Mouse (Mus musculus): Measurements from ENCODE around the gene Hes1. TPM values are rescaled to one million over a fixed set of nuclear protein-coding genes. Genes with fewer than 3 reads are reported as not detected.

The Hes1 gene
- polyA plus RNA-seq, 1 experiment, result 22.4 TPM

DNA sequence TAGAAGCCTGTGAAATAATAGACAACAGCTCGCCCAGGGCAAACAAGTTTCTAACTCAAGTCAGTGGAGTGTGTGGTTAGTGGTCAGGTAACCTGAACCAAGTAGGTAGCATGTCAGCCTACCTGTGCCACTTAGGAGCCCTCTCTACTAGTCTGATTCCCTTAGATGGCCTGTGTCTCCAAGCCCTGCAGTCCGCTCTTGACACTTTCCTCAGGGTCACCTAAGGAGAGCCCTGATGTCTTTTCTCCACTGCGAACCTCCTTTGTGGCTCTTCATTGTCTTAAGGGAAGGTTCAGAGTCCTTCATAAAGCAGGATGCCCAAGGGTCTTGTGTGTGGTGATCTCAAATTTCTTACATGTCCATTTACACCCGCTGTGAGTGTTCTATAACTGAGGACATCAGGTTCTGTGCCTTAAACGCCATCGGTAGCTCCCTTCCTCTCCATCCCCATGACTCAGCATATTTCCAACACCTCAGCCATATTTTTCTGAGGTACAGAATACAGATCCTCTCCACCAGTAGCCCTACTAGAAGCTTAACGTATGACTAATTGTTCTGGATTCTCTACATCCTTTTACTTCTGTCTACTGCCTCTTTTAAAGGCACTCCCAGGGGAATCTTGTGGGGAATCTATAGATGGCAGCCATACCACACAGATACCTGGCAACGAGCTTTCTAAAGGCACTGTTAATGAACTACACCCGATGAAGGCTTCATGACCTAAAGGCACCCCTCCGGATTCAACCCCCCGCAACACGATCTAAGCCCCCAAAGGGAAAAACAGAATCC lies 1.7 kb upstream of the Hes1 start:
- DNase-seq, result no peak
- peaks cover 9% of the 10 kb centered on the region; the same call in 1 of the 2 replicates for H3K27me3 ChIP-seq (ENCODE audit: control insufficient read depth, insufficient read depth, low read length)
- no peaks in the 10 kb centered on the region for H3K4me1 ChIP-seq (ENCODE audit: control insufficient read depth, insufficient read depth, low read length)
- no peak overlapping the region for H3K4me3 ChIP-seq (replicated peaks; ENCODE audit: insufficient read depth, low read depth, low read length)
- WGBS, result 46% methylated on average over 12 of the region's 12 CpGs
- no peak overlapping the region for H3K27ac ChIP-seq (ENCODE audit: insufficient read depth, low read length)
- TF ChIP-seq CTCF (IDR thresholded peaks at IDR 0.05; ENCODE audit: borderline replicate concordance, insufficient read depth, low read depth, low read length), result no peak

DNA sequence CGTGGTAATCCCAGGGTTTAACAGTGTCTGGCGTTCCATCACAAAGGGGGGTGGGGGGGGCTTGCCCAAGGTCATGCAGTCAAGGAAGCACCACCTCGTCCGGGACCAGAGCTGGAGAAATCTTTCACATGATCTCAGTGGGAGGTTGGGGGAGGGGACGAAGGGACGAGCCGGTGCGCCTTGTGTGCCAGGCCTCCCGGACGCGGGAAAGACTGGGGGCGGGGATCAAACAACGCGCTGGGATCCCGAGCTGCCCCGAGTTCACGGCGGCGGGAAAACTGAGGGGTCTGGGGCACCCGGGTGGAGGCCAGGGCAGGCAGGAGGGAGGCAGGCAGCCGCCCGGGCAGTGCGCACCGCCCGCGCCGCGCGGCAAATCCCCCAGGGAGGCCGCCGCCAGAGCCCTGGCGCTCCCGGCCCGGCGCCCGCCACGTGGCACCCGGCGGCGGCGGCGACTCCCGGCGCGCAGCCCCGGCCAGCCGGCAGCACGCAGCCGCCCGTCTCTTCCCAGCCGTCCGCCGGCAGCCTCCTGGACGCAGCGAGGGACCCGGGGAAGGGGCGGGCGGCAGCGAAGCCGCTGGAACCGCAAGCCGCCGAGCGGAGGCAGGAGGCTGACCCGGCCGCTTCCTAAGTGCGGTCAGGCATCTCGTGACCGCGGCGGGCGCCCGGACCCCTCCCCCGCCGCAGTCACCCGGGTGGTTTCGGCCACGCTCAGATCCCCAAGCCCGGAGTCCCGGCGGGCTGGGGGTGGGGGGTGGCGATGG lies 883 bp upstream of the Hes1 start:
- Histone ChIP-seq H3K27ac (ENCODE audit: insufficient read depth, low read length) (no peak overlapping the region), H3K27me3 (ENCODE audit: control insufficient read depth, insufficient read depth, low read length) (peaks cover 9% of the 10 kb centered on the region; the same call in 1 of the 2 replicates), H3K4me1 (ENCODE audit: control insufficient read depth, insufficient read depth, low read length) (no peaks in the 10 kb centered on the region), H3K4me3 (replicated peaks; ENCODE audit: insufficient read depth, low read depth, low read length) (peak overlapping the region; percentile 57)
- WGBS, result under 1% methylated on average over 80 of the region's 82 CpGs
- TF ChIP-seq CTCF (IDR thresholded peaks at IDR 0.05; ENCODE audit: borderline replicate concordance, insufficient read depth, low read depth, low read length) (no peak), POLR2A (IDR thresholded peaks at IDR 0.05; ENCODE audit: borderline replicate concordance, insufficient read depth, low read length) (no peak)
- DNase-seq, result peak; percentile 36 to 49

DNA sequence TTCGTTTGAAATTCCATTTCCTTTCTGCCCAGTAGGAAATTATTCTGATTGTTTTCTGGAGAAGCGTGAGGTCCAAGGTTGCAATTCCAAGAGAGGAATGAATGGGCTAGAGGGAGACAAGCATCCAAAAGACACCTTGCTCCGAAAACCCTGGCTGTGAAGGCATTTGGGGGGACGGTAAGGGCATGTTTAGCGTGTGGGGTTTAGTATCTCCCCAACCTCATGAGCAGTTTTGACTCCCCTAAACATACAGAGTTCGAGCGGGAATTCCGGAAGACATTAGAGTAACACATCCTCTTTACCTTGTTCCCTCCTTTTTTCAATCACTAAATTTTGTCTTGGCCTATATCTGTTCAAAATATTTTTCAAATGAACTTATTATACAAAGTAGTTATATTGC lies 429 bp downstream of the Hes1 start:
- H3K27me3 ChIP-seq (ENCODE audit: control insufficient read depth, insufficient read depth, low read length), result peaks cover 11% of the 10 kb centered on the region; the same call in 1 of the 2 replicates

DNA sequence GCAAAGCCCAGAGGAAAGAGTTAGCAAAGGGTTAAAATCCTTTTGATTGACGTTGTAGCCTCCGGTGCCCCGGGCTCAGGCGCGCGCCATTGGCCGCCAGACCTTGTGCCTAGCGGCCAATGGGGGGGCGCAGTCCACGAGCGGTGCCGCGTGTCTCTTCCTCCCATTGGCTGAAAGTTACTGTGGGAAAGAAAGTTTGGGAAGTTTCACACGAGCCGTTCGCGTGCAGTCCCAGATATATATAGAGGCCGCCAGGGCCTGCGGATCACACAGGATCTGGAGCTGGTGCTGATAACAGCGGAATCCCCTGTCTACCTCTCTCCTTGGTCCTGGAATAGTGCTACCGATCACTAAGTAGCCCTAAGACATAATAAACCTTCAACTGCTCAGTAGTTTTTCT lies 893 bp downstream of the Hes1 start:
- H3K4me1 ChIP-seq (ENCODE audit: control insufficient read depth, insufficient read depth, low read length), result no peaks in the 10 kb centered on the region
- H3K27me3 ChIP-seq (ENCODE audit: control insufficient read depth, insufficient read depth, low read length), result peaks cover 11% of the 10 kb centered on the region; the same call in 1 of the 2 replicates
- peak; percentile 69 to 73 for DNase-seq
- no peak for TF ChIP-seq POLR2A (IDR thresholded peaks at IDR 0.05; ENCODE audit: borderline replicate concordance, insufficient read depth, low read length)
- no peak for TF ChIP-seq CTCF (IDR thresholded peaks at IDR 0.05; ENCODE audit: borderline replicate concordance, insufficient read depth, low read depth, low read length)
- peak overlapping the region; percentile 29 for H3K4me3 ChIP-seq (replicated peaks; ENCODE audit: insufficient read depth, low read depth, low read length)
- no peak overlapping the region for H3K27ac ChIP-seq (ENCODE audit: insufficient read depth, low read length)
- WGBS, result 3% methylated on average over 21 of the region's 21 CpGs

More for the DNA sequence above, 429 bp downstream of the Hes1 start:
- H3K27ac ChIP-seq (ENCODE audit: insufficient read depth, low read length), result no peak overlapping the region; the same call in 1 of the 2 replicates
- no peak for TF ChIP-seq CTCF (IDR thresholded peaks at IDR 0.05; ENCODE audit: borderline replicate concordance, insufficient read depth, low read depth, low read length)
- TF ChIP-seq POLR2A (IDR thresholded peaks at IDR 0.05; ENCODE audit: borderline replicate concordance, insufficient read depth, low read length), result no peak
- no peak for DNase-seq
- H3K4me1 ChIP-seq (ENCODE audit: control insufficient read depth, insufficient read depth, low read length), result no peaks in the 10 kb centered on the region
- H3K4me3 ChIP-seq (replicated peaks; ENCODE audit: insufficient read depth, low read depth, low read length), result peak overlapping the region; percentile 57
- 5% methylated on average over 8 of the region's 8 CpGs for WGBS

DNA sequence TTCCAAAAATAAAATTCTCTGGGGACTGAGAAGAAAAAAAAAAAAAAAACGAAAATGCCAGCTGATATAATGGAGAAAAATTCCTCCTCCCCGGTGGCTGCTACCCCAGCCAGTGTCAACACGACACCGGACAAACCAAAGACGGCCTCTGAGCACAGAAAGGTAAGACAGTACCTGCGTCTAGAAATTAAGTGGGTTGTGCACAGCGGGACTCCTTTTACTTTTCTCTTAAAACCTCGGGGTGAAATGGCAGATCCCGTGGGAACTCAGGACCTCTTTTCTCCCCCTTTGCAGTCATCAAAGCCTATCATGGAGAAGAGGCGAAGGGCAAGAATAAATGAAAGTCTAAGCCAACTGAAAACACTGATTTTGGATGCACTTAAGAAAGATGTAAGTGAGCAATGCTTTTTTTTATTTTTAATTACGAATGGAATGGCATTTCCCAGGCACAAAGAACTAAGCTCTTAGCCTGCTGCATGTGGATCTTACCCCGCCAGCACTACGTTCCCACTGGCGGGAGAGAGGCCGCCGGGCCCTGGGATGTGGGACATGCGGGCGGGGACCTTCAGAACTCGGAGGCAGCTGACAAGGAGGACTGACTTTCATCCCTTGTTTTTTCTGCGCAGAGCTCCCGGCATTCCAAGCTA lies 1.5 kb downstream of the Hes1 start:
- Histone ChIP-seq H3K4me1 (ENCODE audit: control insufficient read depth, insufficient read depth, low read length) (no peaks in the 10 kb centered on the region), H3K4me3 (replicated peaks; ENCODE audit: insufficient read depth, low read depth, low read length) (peak overlapping the region; percentile 54), H3K27me3 (ENCODE audit: control insufficient read depth, insufficient read depth, low read length) (peaks cover 11% of the 10 kb centered on the region; the same call in 1 of the 2 replicates), H3K27ac (ENCODE audit: insufficient read depth, low read length) (peak overlapping the region; percentile 63; the same call in 1 of the 2 replicates)
- WGBS, result 4% methylated on average over 21 of the region's 21 CpGs
- DNase-seq, result peak in 1 of 2 experiments; percentile 25
- no peak for TF ChIP-seq CTCF (IDR thresholded peaks at IDR 0.05; ENCODE audit: borderline replicate concordance, insufficient read depth, low read depth, low read length)
- TF ChIP-seq POLR2A (IDR thresholded peaks at IDR 0.05; ENCODE audit: borderline replicate concordance, insufficient read depth, low read length), result no peak

DNA sequence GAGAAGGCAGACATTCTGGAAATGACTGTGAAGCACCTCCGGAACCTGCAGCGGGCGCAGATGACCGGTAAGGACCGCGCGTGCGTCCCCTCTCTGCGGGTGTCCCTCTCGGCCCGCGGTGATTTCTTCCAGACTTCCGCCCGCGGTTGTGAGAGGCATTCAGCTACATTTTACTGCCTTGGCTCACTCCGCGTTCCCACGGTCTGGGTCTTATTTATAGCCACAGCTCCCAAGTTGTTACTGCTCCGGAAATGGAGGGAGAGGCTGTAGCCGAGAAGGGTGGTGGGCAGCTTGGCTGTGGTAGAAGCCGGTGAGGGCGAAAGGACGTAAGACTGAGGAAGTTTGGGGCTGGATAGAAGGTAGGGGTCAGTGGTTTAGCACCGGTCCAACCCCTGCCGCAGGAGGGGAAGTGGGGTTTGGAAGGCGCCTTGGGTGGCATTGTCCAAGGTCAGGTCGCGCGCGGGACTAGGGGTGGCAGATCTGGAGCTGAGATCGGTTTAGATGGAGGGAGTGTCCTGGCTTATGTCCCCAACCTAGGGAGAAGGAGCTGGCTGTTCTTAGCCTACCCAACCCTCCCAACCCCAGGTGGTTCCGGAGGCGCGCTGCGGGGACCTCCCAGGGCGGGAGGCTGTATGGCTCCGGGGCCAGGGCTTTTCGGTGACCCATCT lies 2.1 kb downstream of the Hes1 start:
- no peaks in the 10 kb centered on the region for H3K4me1 ChIP-seq (ENCODE audit: control insufficient read depth, insufficient read depth, low read length)
- H3K4me3 ChIP-seq (replicated peaks; ENCODE audit: insufficient read depth, low read depth, low read length), result peak overlapping the region; percentile 54
- H3K27me3 ChIP-seq (ENCODE audit: control insufficient read depth, insufficient read depth, low read length), result peaks cover 11% of the 10 kb centered on the region; the same call in 1 of the 2 replicates
- H3K27ac ChIP-seq (ENCODE audit: insufficient read depth, low read length), result peak overlapping the region; percentile 63
- peak; percentile 27; the same call in 1 of the 2 replicates for TF ChIP-seq POLR2A (IDR thresholded peaks at IDR 0.05; ENCODE audit: borderline replicate concordance, insufficient read depth, low read length)
- TF ChIP-seq CTCF (IDR thresholded peaks at IDR 0.05; ENCODE audit: borderline replicate concordance, insufficient read depth, low read depth, low read length), result no peak
- WGBS, result 1% methylated on average over 38 of the region's 38 CpGs
- DNase-seq, result peak; percentile 68 to 74

DNA sequence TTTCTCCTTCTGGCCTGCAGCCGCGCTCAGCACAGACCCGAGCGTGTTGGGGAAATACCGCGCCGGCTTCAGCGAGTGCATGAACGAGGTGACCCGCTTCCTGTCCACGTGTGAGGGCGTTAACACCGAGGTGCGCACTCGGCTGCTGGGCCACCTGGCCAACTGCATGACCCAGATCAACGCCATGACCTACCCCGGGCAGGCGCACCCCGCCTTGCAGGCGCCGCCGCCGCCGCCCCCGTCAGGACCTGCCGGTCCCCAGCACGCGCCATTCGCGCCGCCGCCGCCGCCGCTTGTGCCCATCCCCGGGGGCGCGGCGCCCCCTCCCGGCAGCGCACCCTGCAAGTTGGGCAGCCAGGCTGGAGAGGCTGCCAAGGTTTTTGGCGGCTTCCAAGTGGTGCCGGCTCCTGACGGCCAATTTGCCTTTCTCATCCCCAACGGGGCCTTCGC lies 2.7 kb downstream of the Hes1 start:
- H3K4me1 ChIP-seq (ENCODE audit: control insufficient read depth, insufficient read depth, low read length), result no peaks in the 10 kb centered on the region
- peaks cover 11% of the 10 kb centered on the region; the same call in 1 of the 2 replicates for H3K27me3 ChIP-seq (ENCODE audit: control insufficient read depth, insufficient read depth, low read length)
- peak overlapping the region; percentile 54 for H3K4me3 ChIP-seq (replicated peaks; ENCODE audit: insufficient read depth, low read depth, low read length)
- under 1% methylated on average over 44 of the region's 46 CpGs for WGBS
- H3K27ac ChIP-seq (ENCODE audit: insufficient read depth, low read length), result peak overlapping the region; percentile 63
- peak; percentile 83 to 85 for DNase-seq
- TF ChIP-seq POLR2A (IDR thresholded peaks at IDR 0.05; ENCODE audit: borderline replicate concordance, insufficient read depth, low read length), result 0 out of 2 replicates have a peak, but pooled peaks have one; percentile 4
- peak; percentile 37; the same call in 1 of the 2 replicates for TF ChIP-seq CTCF (IDR thresholded peaks at IDR 0.05; ENCODE audit: borderline replicate concordance, insufficient read depth, low read depth, low read length)

Data from cerebellum, adult 2 months (tissue).